Mouse (Mus musculus): ENCODE data around the gene Chrnb2.

Chrnb2 gene

DNA sequence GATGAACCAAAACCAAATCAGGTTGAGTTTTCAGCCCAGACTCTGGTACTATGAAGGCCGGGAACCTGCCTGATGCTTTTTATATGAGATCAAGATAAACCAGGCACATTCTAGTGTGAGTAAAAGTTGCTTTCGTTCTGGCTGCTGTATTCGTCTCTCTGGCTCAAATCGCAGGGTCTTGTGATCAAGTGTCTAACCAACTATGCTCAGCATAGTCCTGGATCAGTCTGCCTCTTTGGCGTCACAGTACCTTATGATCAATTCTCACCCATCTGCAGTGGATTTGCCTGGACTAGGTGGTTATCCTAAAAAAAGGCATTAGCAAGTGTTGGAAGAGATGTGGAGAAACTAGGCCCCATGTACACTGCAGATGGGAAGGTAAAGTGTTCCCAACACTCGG, 60.4 kb downstream of the Chrnb2 start:
- no peak for DNase-seq

- DNase-seq = no peak
These were observed 60.8 kb downstream of the Chrnb2 start for GRCm38 (mm10) chr3:89703596-89703995.

DNA sequence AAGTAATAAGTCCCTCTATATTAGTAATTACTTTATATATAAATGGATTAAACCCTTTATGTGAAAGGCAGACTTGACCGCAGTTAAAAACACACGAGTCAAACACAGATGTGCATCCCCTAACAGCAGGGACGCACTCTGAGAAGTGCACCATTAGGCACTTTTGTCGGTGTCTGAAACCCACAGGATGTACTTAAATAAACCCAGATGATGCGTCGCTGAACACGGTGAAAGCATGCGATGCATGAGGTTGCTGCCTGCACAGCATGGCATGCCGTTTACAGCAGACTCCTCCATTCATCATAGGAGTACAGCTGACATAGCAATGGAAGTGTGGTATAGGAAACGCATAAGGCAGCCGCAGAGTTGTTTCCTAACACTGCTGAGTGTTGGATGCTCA, 64.0 kb downstream of the Chrnb2 start:
- no peak for DNase-seq

- DNase-seq = no peak
These were observed 65.5 kb downstream of the Chrnb2 start for GRCm38 (mm10) chr3:89698958-89699357.
